Mouse (Mus musculus): ENCODE data around the gene Cryba4.

- TF ChIP-seq EP300 (IDR thresholded peaks at IDR 0.05; ENCODE audit: insufficient read depth, low read depth, low read length): no peak
- TF ChIP-seq POLR2A (IDR thresholded peaks at IDR 0.05; ENCODE audit: insufficient read depth, low read depth, low read length): no peak
Observed at GRCm38 (mm10) chr5:112235806-112236205, 16.5 kb downstream of the Cryba4 start.

Measured in heart, adult 2 months (tissue).